Mouse (Mus musculus): ENCODE data around the gene Timp2. TPM values are rescaled to one million over a fixed set of nuclear protein-coding genes. Genes with fewer than 3 reads are reported as not detected.
"Not testable (repeated sequence)": the region's sequence is repeated elsewhere in the genome, so short reads cannot be mapped to it uniquely, and the experiment has no call there.

Timp2 gene
- polyA plus RNA-seq, 2 experiments from 2014 or later: 9.5 to 10.5 TPM

DNA sequence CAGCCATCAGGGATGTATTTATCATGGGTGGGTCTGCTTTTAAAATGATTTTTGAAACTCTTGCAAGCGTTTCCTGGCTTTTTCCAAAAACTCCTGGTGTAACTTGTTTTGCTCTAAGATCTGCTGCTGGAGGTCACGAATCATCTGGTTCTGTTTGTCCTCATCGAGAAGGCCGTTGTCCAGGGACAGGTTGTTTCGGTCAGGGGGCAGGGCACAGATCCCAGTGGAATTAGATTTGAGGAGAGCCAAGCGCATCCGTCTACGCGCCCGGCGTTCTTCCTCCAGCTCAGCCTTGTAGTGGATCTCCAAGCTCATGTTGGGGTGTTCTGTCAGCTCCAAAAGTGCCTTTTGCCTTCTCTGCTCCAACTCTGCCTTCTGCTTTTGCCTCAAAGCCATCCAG lies 23.2 kb downstream of the Timp2 start:
- no peak for ATAC-seq

GRCm38 (mm10) chr11:118330777-118331176 lies 24.8 kb downstream of the Timp2 start:
- no peak for ATAC-seq

DNA sequence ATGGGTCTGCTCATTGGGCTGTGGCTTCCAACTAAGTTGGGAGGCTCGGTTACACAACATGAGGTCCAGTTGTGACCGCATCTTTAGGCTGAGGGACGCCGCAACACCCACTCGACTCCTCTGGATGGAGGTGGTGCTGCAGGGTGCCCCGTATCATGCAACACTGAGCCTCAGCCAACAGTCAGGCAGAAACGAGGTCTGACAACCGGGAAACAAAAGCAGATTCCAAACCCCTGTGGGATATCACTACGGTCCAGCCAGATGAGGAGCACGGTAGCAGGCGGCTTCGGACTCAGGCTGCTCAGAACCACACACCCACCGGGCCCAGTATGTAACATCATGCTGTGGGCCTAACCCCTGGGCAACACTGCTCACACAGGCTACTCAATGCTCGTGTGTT lies 25.2 kb downstream of the Timp2 start:
- ATAC-seq: no peak

DNA sequence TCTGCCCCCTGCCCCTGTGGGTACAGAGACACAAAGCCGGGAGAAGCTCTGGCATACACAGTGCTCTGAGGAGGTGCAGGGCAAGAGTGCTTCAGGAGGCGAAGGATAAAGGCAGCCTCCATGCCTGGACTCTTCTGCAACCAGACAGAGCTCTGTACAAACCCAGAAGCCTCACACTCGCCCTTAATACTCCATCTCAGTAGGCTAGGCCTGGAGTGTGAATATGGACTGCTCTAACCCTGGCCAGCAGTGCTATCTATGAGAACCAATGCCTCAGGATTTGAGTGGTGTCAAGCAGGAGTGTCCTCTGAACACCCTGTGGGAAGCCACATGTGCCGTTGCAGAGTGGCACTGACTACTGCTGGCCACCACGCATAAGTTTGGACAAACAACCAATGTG lies 26.6 kb downstream of the Timp2 start:
- ATAC-seq: no peak

DNA sequence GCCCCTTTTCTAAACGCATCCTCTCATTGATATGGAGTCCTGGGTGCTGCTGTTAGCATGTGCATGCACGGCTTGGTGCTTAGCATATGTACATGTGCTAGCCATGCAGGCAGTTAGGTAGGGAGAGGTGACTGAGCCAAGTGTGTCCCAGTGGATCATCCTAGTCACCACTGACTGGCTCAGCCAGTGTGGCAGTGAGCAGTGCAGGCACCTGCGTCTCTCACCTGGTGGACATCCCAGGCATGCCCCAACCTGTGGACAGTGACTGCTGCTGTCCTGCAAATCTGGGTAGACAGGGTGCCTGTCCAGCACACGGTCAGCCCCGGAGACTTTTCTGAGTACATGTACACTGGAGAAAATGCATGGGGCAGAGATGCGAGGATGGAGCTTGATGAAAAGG lies 27.0 kb downstream of the Timp2 start:
- ATAC-seq: no peak

DNA sequence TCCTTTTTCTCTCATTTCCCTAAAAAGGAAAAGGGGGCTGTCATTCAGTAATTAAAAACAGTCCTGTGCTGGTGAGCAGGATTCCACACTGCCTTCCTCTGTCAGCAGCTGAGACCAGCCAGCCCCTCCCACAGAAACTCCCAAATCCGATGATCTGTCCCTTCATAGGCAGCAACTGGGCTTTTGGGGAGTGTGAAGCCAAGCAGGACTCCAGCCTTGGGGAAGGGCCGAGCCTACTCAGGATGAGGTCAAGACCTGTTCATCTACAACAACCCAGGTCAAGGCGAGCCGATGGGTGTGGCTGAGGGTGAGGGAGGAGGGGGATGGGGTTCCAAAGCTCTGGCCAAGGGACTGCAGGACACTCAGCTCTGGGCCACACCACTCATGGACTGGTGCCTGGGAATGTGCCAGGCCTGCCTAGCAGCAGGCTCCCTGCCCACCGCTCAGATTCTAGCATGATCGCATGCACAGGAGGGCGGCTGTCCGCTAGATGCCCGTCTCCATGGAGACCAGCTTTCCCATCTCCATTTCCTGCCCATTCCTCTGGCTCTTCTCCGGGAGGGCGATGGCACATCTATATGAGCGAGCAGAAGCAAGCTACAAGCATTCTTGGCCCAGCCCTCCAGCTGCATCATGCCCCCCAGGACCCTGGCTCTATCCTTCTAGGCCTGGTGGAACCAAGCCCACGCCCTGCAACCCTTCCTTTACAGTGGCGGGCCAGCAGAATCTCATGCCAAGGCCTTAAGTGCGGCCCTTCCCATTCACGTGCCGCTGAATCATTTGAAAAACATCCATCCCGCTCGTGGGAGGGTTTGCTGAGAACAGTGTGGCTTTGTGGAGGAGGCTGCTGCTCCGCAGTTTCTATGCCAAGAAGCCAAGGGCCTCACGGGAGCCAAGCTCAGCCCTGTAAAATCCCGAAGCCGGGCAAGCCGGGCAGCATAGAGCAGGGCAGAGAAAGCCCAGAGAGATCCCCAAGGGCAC lies 28.3 kb downstream of the Timp2 start:
- no peak for ATAC-seq

DNA sequence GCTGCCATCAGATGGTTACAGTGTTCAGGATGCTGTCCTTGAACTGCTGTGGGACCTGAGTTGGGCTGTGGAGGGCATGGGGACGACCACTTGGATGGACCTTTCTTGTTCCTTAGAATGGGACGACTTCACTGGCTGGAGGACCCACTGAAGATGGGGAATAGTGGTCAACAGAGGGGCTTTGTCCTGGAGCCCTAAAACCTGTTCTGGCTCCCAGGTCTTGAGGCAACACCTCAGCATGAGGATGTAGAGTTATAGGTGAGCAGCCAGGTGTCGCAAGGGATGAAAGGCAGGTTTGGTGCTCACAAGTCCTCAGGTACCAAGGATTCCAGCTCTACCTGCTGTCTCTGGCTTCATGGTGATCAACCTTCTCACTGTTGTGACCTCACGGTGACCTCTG lies 29.0 kb downstream of the Timp2 start:
- no peak for ATAC-seq

DNA sequence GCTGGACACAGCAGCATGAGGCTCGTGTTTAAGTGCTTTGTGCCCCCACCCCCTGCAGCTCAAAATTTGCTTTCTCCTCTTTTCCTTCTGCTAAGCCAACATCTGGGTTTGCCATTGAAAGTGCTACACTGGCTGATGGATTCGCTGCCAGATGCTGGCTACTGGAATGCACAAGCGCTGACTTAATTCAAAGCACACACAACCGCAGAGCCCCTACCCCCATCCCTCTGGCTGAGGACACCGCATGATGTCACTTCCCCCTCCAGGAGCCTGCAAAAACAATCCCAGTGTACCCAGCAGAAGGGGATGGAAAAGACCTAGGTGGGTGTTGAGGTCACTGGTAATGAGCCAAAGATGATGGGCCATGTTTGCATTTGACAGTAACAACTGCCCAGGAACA lies 31.0 kb downstream of the Timp2 start:
- no peak for ATAC-seq

- no peak for ATAC-seq
Measured at GRCm38 (mm10) chr11:118323974-118324373, 31.6 kb downstream of the Timp2 start.

DNA sequence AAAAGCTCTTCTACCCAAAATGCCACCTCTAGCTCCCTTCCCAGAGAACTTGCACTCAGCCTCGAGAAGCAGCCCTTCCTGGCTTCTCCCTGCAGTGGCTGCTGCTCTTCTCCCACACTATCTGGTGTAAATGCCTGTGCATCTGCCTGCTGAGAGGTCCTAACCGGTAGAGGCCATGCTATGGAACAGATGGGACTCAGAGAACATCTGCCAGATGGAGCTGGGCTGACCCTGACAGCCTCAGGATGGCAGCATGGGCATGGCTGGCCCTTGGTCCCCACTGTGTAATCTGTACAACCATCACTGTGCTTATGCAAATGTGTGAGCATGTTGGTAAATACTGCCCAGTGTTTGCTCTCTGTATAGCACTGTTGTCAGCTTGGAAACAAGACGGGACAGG lies 32.9 kb downstream of the Timp2 start:
- no peak for ATAC-seq

- ATAC-seq: no peak
Measured at GRCm38 (mm10) chr11:118321971-118322370, 33.6 kb downstream of the Timp2 start.

DNA sequence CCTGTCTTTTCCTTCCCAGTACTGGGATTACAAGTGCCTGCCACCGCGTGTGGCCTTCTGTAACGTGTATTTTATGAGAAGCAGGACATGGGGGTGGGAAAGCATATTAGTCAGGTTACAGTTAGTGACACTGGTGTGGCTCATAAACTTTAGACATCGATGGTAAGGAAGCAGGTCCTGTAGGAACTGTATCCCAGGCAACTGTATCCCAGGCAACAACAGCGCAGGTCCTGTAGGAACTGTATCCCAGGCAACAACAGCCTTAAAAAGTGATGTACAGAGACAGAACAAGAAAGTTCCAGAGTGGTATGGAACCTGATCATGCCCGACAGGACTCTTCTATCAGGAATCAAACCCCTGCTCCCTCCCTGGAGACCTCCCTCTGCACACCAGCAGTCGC lies 34.0 kb downstream of the Timp2 start:
- ATAC-seq: no peak

DNA sequence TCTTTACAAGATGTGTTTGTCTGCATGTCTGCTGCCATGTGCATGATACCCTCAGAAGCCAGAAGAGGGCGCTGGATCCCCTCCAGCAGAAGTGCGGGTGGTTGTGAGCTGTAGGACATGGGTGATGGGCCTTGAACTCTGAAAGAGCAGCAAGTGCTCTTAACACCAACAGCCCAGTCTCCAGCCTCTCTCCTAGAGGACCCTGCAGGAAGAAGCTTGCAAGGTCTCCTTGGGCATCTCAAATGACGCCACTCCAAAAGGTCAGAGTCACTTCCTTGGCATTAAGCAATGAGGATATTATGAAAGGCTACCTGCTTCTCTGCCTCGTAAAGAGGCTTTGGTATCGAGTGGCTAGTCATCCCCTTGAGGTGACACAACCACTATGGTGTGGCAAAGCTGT lies 36.9 kb downstream of the Timp2 start:
- no peak for ATAC-seq

DNA sequence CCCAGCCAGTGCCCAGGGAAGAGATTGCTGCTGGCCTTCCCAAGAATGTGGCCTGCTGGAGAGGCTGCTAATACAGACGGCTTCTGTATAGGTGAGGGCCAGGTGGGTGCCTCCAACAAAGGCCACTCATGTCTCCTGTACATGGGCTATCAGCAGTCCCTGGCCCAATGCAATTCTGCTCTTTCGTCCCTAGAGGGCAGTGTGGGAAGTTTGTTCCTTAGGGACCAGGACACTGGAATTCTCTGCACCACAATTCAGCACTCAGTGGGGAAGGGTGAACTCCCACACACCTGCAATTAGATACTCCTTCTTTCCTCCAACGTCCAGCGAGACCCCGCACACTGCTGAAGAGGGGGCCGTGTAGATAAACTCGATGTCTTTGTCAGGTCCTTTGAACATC lies 38.4 kb downstream of the Timp2 start:
- no peak for ATAC-seq

DNA sequence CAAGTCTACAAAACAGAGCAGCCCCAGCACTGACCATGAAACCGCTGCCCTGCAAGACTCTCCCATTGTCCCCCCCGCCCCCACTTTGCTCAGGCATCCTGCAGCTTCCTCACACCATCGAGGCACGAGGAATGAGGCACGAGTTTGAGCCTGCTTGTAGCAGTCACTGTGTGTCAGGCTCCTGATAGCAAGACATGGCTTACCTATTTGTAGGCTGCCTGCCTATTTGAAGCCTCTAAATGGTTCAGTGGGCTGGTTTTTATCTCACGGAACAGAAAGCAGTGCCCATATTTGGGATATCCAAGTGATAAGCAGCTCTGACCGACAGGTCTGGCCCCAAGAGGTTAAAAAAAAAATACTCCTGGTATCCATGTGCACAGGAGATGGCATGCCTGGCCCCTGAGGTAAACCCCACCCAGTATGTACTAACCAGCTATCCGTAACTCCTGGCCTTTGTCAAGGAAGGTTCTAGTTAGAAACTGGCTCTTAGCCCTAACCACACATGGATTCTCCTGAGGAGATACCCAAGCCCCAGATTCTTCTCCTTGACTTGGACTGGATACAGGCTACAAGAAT lies 39.2 kb downstream of the Timp2 start:
- ATAC-seq: no peak

GRCm38 (mm10) chr11:118312132-118312723 lies 43.3 kb downstream of the Timp2 start:
- ATAC-seq: no peak

DNA sequence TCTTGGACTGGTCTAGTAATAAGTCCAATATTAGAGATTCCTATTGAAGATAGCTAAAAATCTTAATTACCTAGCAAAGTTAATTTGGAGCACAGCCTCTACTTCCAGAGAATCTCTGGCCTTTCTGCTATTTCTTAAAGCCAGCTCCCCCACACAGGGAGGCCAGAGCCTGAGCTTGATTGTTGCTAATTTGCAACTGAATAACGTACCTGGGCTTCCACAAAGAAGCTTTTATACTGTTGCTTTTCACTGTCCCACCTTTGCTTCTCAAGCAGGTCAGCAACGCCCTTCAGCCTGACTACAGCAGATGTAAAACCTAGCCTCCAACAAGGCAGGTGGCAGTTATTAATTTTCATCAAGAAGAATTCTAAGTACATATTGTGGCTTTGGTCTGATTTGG lies 47.6 kb downstream of the Timp2 start:
- ATAC-seq: not testable (repeated sequence)

DNA sequence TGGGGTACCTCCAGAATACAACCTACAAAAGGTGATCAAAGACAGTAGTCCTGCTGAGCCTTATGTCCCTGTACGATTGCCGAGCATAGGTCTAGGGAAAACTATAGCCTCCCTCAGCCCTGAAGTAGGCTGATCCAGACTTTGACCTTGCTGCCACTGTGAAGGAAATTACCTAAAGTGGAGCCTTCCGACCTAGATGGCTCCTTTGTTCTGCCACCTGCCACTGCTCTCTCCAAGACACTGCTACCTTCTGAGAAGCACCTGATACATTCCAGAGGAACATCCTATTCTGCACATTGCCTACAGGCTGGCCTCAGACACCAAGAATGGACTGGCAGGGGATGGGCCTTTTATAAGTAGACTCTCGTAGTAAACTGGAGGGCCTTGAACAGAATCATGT lies 51.6 kb downstream of the Timp2 start:
- not testable (repeated sequence) for ATAC-seq

GRCm38 (mm10) chr11:118298810-118299209 lies 56.7 kb downstream of the Timp2 start:
- ATAC-seq: no peak

DNA sequence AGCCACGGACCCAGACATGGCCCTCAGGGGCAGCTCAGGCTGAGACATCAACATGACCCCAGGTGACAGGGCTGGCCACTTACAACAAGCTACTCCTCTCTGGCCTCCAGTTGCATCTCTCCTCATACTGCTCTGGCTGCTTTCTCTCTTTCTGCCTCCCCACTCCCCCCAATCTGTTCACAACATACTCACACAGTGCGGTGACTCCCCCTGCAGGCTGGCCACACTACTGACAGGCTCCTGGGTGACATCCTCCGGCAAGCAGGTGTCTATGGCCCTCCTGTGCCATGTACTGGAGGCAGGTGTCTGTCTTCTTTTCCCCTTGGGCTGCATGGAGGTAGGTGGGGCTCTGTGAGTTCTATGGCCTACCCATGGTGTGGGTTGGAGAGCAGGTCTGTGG lies 57.6 kb downstream of the Timp2 start:
- ATAC-seq: no peak

DNA sequence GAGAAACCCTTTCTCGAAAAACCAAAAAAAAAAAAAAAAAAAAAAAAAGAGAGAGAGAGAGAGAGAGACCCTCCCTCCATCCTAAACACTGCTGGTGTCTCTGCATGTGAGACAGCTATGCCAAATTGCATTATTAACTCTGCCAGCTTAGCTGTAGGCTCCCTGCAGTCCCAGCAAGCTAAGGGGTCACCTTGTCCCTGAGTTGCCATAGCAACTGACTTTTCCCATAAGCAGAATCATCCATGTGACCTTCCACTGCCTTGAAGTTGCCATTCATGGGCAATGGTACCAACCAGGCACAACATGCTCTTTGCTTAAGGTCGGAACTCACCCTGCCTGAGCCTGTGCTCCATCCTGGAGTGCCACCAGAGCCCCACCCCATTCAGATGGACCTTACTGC lies 60.5 kb downstream of the Timp2 start:
- no peak for ATAC-seq

- ATAC-seq: no peak
Measured at GRCm38 (mm10) chr11:118292671-118293070, 62.9 kb downstream of the Timp2 start.

DNA sequence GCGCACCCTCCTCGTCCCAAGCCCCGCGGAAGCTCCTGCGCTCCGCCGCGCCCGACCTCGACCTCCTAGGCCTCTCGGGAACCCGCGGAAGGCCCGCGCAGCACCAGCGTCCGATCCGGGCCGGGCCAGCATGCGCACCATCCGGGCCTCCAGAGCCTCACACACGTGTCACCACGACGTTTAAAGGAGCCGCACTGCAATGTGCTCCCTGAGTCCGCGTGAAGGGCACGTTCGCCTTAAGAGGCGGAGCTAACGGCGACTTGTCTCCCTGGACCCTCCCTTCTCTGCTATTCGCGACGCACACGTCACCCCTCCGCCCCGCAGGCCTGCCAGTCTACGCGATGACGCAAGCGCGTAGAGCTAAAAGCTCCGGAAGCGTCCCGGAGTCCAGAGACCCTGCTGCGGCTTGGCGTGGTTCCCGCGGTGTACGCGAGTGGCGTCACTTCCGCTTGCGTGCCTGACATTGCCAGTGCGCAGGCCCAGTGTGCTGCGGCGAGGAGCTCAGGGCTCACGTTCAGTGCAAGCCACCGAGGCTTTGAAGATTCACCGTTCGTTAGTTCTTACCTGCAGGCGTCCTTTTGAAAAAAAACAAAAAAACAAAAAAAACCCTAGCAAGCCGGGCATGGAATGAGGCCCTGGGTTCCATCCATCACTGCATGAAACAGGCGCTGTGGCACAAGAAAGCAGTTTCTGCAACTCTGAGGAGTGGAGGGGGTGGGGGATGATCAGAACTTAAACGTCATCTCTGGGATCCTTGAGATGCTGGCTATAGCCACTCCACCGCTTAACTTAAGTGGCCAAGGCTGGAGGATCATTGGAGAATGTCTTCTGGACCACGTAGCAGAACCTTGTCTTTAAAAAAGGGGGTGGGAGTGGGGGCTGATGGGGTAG lies 65.3 kb downstream of the Timp2 start, which contains the start of gene Usp36:
TSS of gene Usp36 (minus strand) at position 246 of the 891 bp plus-strand sequence.
- ATAC-seq: peak; percentile 93

Measured in CD4-positive, CD25-positive, alpha-beta regulatory T cell, adult 4 months (primary cell).